In the genomic region with DNA sequence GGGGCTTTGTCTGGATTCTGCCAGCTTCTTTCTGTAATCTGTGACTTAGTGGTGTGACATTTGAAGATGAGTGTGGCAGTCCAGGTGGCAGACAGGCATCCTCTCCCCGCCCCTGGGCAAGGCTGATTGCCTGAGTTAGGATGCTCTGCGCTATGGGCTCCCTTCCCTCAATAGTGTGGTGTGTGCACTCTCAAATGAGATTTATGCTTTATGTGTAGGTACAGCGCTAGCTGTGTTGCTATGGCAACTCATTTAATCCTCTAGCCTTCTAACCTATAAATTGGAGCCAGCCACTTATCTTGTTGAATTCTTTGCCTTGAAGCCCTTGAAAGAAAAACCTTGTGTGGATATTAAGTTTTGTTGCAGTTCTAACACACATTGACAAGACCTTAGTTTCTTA, we compare ENCODE assay signal across 17 mouse cellular contexts. TPM values are rescaled to one million over a fixed set of nuclear protein-coding genes. Genes with fewer than 3 reads are reported as not detected.
A peak's percentile ranks its signal among the peaks of the same experiment; 100 is the strongest.
DNase-seq lines count a peak whose midpoint lies in the region; ATAC-seq and TF ChIP-seq lines count a peak whose summit lies in the region.
"Had no signal": no experiment of that assay in that cellular context is flagged by ENCODE, and none has a peak within 500 bp of the region (broad histone marks: within the 10 kb centered on the region; RNA-seq: fewer than 3 reads in every experiment).

No protein-coding gene starts in this region.

- H3K4me1 ChIP-seq in hindbrain, embryonic 15.5 days (replicated peaks), result peaks cover 48% of the 10 kb centered on the region
- no peaks in the 10 kb centered on the region for H3K4me1 ChIP-seq in hindbrain, embryonic 12.5 days
- H3K4me1 ChIP-seq in forebrain, embryonic 14.5 days (ENCODE audit: control insufficient read depth, insufficient read depth, low read length), result peaks cover 9% of the 10 kb centered on the region
- H3K4me1 ChIP-seq in midbrain, embryonic 16.5 days (ENCODE audit: control insufficient read depth, insufficient read depth, low read length), result peaks cover 18% of the 10 kb centered on the region
- no peaks in the 10 kb centered on the region for H3K4me1 ChIP-seq in stomach, postnatal 0 days (replicated peaks; ENCODE audit: control insufficient read depth, insufficient read depth)

- no peak overlapping the region for H3K4me2 ChIP-seq in hindbrain, embryonic 15.5 days
- H3K4me2 ChIP-seq in hindbrain, embryonic 12.5 days (replicated peaks), result no peak overlapping the region
- no peak overlapping the region for H3K4me2 ChIP-seq in forebrain, embryonic 14.5 days (ENCODE audit: low read length)
- no peak overlapping the region for H3K4me2 ChIP-seq in midbrain, embryonic 16.5 days (ENCODE audit: low read length)
- H3K4me2 ChIP-seq in stomach, postnatal 0 days (replicated peaks; ENCODE audit: low read depth), result no peak overlapping the region
- H3K4me2 ChIP-seq: embryonic facial prominence, embryonic 12.5 days had no signal

- DNase-seq in brain, adult 2 months (ENCODE audit: low read depth, low spot score), result peak; percentile 47
- DNase-seq in forebrain, embryonic 14.5 days (ENCODE audit: low spot score), result peak; percentile 50
- DNase-seq in stomach, postnatal 0 days (ENCODE audit: low spot score), result no peak
- no peak for DNase-seq in adrenal gland, adult 8-10 months
- DNase-seq: adrenal gland, postnatal 14 days; gastrocnemius, postnatal 36 days; lung, adult 18-20 months; thymus, postnatal 25 days had no signal

- TF ChIP-seq EP300 in stomach, postnatal 0 days (optimal IDR thresholded peaks at IDR 0.05), result no peak

- no peak for TF ChIP-seq CTCF in stomach, postnatal 0 days (IDR thresholded peaks at IDR 0.05; ENCODE audit: low read depth)

- no peaks in the 10 kb centered on the region for H3K9me3 ChIP-seq in hindbrain, embryonic 15.5 days
- no peaks in the 10 kb centered on the region for H3K9me3 ChIP-seq in hindbrain, embryonic 12.5 days (replicated peaks)
- no peaks in the 10 kb centered on the region for H3K9me3 ChIP-seq in forebrain, embryonic 14.5 days (replicated peaks; ENCODE audit: control insufficient read depth, low read length)
- no peaks in the 10 kb centered on the region for H3K9me3 ChIP-seq in midbrain, embryonic 16.5 days (replicated peaks; ENCODE audit: control insufficient read depth, low read length, poor library complexity, severe bottlenecking)
- H3K9me3 ChIP-seq in stomach, postnatal 0 days (ENCODE audit: control insufficient read depth, low read length), result no peaks in the 10 kb centered on the region
- H3K9me3 ChIP-seq: embryonic facial prominence, embryonic 12.5 days had no signal

- ATAC-seq in hindbrain, embryonic 15.5 days (ENCODE audit: low FRiP score, low read depth), result peak; percentile 76
- ATAC-seq in hindbrain, embryonic 12.5 days (ENCODE audit: low FRiP score), result no peak
- ATAC-seq in forebrain, embryonic 14.5 days, result peak; percentile 31; the same call in 1 of the 2 replicates
- ATAC-seq in midbrain, embryonic 16.5 days, result peak; percentile 87
- ATAC-seq in stomach, postnatal 0 days (ENCODE audit: low FRiP score, low TSS enrichment), result no peak

- no peaks in the 10 kb centered on the region for H3K27me3 ChIP-seq in hindbrain, embryonic 15.5 days
- no peaks in the 10 kb centered on the region for H3K27me3 ChIP-seq in hindbrain, embryonic 12.5 days
- H3K27me3 ChIP-seq in forebrain, embryonic 14.5 days (replicated peaks; ENCODE audit: control insufficient read depth, insufficient read depth, low read length), result no peaks in the 10 kb centered on the region
- no peaks in the 10 kb centered on the region for H3K27me3 ChIP-seq in midbrain, embryonic 16.5 days (ENCODE audit: control insufficient read depth, insufficient read depth, low read depth, low read length)
- H3K27me3 ChIP-seq in stomach, postnatal 0 days (ENCODE audit: control insufficient read depth, insufficient read depth, low read length), result no peaks in the 10 kb centered on the region
- H3K27me3 ChIP-seq: embryonic facial prominence, embryonic 12.5 days had no signal

- H3K27ac ChIP-seq in hindbrain, embryonic 15.5 days (replicated peaks), result peak overlapping the region; percentile 61
- H3K27ac ChIP-seq in hindbrain, embryonic 12.5 days, result no peak overlapping the region; the same call in 1 of the 2 replicates
- H3K27ac ChIP-seq in forebrain, embryonic 14.5 days (ENCODE audit: low read depth, low read length), result peak overlapping the region; percentile 40
- H3K27ac ChIP-seq in midbrain, embryonic 16.5 days (ENCODE audit: low read length), result peak overlapping the region; percentile 73
- no peak overlapping the region for H3K27ac ChIP-seq in stomach, postnatal 0 days (replicated peaks)
- H3K27ac ChIP-seq: embryonic facial prominence, embryonic 12.5 days had no signal

- peaks cover 64% of the 10 kb centered on the region for H3K36me3 ChIP-seq in hindbrain, embryonic 15.5 days
- H3K36me3 ChIP-seq in hindbrain, embryonic 12.5 days, result peaks cover 92% of the 10 kb centered on the region
- peaks cover 93% of the 10 kb centered on the region for H3K36me3 ChIP-seq in forebrain, embryonic 14.5 days (ENCODE audit: control insufficient read depth, insufficient read depth, low read length)
- H3K36me3 ChIP-seq in midbrain, embryonic 16.5 days (ENCODE audit: control insufficient read depth, insufficient read depth, low read length), result peaks cover 9% of the 10 kb centered on the region
- peaks cover 25% of the 10 kb centered on the region for H3K36me3 ChIP-seq in stomach, postnatal 0 days (ENCODE audit: control insufficient read depth, insufficient read depth, low read length)

- no peak overlapping the region for H3K4me3 ChIP-seq in hindbrain, embryonic 15.5 days
- H3K4me3 ChIP-seq in hindbrain, embryonic 12.5 days, result no peak overlapping the region
- H3K4me3 ChIP-seq in forebrain, embryonic 14.5 days (ENCODE audit: low read depth, low read length), result no peak overlapping the region
- H3K4me3 ChIP-seq in midbrain, embryonic 16.5 days (ENCODE audit: low read depth, low read length), result no peak overlapping the region
- no peak overlapping the region for H3K4me3 ChIP-seq in stomach, postnatal 0 days (ENCODE audit: low read depth, low read length)
- H3K4me3 ChIP-seq: embryonic facial prominence, embryonic 12.5 days had no signal

- 70% methylated on average over 3 of the region's 3 CpGs for WGBS in hindbrain, embryonic 15.5 days
- 84% methylated on average over 3 of the region's 3 CpGs for WGBS in hindbrain, embryonic 12.5 days
- WGBS in forebrain, embryonic 14.5 days, result 49% methylated on average over 3 of the region's 3 CpGs
- 44% methylated on average over 3 of the region's 3 CpGs for WGBS in midbrain, embryonic 16.5 days
- WGBS in stomach, postnatal 0 days, result 78% methylated on average over 3 of the region's 3 CpGs

- no peak overlapping the region for H3K9ac ChIP-seq in hindbrain, embryonic 15.5 days
- no peak overlapping the region for H3K9ac ChIP-seq in hindbrain, embryonic 12.5 days
- H3K9ac ChIP-seq in forebrain, embryonic 14.5 days (ENCODE audit: low read length), result no peak overlapping the region
- no peak overlapping the region for H3K9ac ChIP-seq in midbrain, embryonic 16.5 days (ENCODE audit: low read depth, low read length)
- no peak overlapping the region for H3K9ac ChIP-seq in stomach, postnatal 0 days (ENCODE audit: low read length)
- H3K9ac ChIP-seq: embryonic facial prominence, embryonic 12.5 days had no signal

RNA-seq across cellular contexts. Expression of a gene that starts 33.6 kb away (rescaled TPM):
- 1.2 and 1.3 TPM in 2 replicates for polyA plus RNA-seq in hindbrain, embryonic 15.5 days (2015; fragmentation: Nextera tagmentation; extraction: Ambion mirVana)
- polyA plus RNA-seq in hindbrain, embryonic 12.5 days (2016; fragmentation: Nextera tagmentation; extraction: Ambion mirVana), result 0.46 and 2.8 TPM in 2 replicates
- polyA plus RNA-seq in forebrain, embryonic 14.5 days (2014; fragmentation: Nextera tagmentation; extraction: Ambion mirVana), result 1.1 and 2.5 TPM in 2 replicates
- polyA plus RNA-seq in midbrain, embryonic 16.5 days (2015; fragmentation: Nextera tagmentation; extraction: Ambion mirVana), result 2.6 and 2.7 TPM in 2 replicates
- 0.49 and 0.51 TPM in 2 replicates for polyA plus RNA-seq in stomach, postnatal 0 days (2015; fragmentation: Nextera tagmentation; extraction: Ambion mirVana)
- not detected for total RNA-seq in adrenal gland, adult 8-10 months (2022)
- total RNA-seq: adrenal gland, postnatal 14 days; gastrocnemius, postnatal 36 days; layer of hippocampus, postnatal 14 days; left cerebral cortex, postnatal 25 days; liver, adult 2 months had no signal
- polyA plus RNA-seq: heart, postnatal 0 days; liver, adult 2 months; neural tube, embryonic 11.5 days had no signal

RNA-seq across cellular contexts. Expression of a gene that starts 34.4 kb away (rescaled TPM):
- 0.36 and 0.75 TPM in 2 replicates for polyA plus RNA-seq in hindbrain, embryonic 15.5 days (2015; fragmentation: Nextera tagmentation; extraction: Ambion mirVana)
- polyA plus RNA-seq in hindbrain, embryonic 12.5 days (2016; fragmentation: Nextera tagmentation; extraction: Ambion mirVana), result 0.62 and 0.68 TPM in 2 replicates
- 0.13 and 0.37 TPM in 2 replicates for polyA plus RNA-seq in forebrain, embryonic 14.5 days (2014; fragmentation: Nextera tagmentation; extraction: Ambion mirVana)
- 0.54 and 0.63 TPM in 2 replicates for polyA plus RNA-seq in midbrain, embryonic 16.5 days (2015; fragmentation: Nextera tagmentation; extraction: Ambion mirVana)
- 0.17 and 0.22 TPM in 2 replicates for polyA plus RNA-seq in stomach, postnatal 0 days (2015; fragmentation: Nextera tagmentation; extraction: Ambion mirVana)
- under 1 TPM; 0.17 to 0.89 (median 0.31) TPM for total RNA-seq in adrenal gland, adult 8-10 months (2022)
- total RNA-seq: adrenal gland, postnatal 14 days had no signal

RNA-seq across cellular contexts. Expression of a gene that starts 34.9 kb away (rescaled TPM):
- 222 and 223 TPM in 2 replicates for polyA plus RNA-seq in hindbrain, embryonic 15.5 days (2015; fragmentation: Nextera tagmentation; extraction: Ambion mirVana)
- 224 and 239 TPM in 2 replicates for polyA plus RNA-seq in hindbrain, embryonic 12.5 days (2016; fragmentation: Nextera tagmentation; extraction: Ambion mirVana)
- polyA plus RNA-seq in forebrain, embryonic 14.5 days (2014; fragmentation: Nextera tagmentation; extraction: Ambion mirVana), result 163 and 183 TPM in 2 replicates
- polyA plus RNA-seq in midbrain, embryonic 16.5 days (2015; fragmentation: Nextera tagmentation; extraction: Ambion mirVana), result 207 and 225 TPM in 2 replicates
- polyA plus RNA-seq in stomach, postnatal 0 days (2015; fragmentation: Nextera tagmentation; extraction: Ambion mirVana), result 178 and 192 TPM in 2 replicates
- 100 to 1,000 TPM; 315 to 330 (median 326) TPM for total RNA-seq in adrenal gland, adult 8-10 months (2022)

RNA-seq across cellular contexts. Expression of a gene that starts 53.7 kb away (rescaled TPM):
- polyA plus RNA-seq in hindbrain, embryonic 15.5 days (2015; fragmentation: Nextera tagmentation; extraction: Ambion mirVana), result 102 and 114 TPM in 2 replicates
- 72.4 and 73.9 TPM in 2 replicates for polyA plus RNA-seq in hindbrain, embryonic 12.5 days (2016; fragmentation: Nextera tagmentation; extraction: Ambion mirVana)
- polyA plus RNA-seq in forebrain, embryonic 14.5 days (2014; fragmentation: Nextera tagmentation; extraction: Ambion mirVana), result 72.7 and 78.5 TPM in 2 replicates
- 94.6 and 111 TPM in 2 replicates for polyA plus RNA-seq in midbrain, embryonic 16.5 days (2015; fragmentation: Nextera tagmentation; extraction: Ambion mirVana)
- 68.8 and 68.9 TPM in 2 replicates for polyA plus RNA-seq in stomach, postnatal 0 days (2015; fragmentation: Nextera tagmentation; extraction: Ambion mirVana)
- 10 to 100 TPM; 36.3 to 40.3 (median 36.5) TPM for total RNA-seq in adrenal gland, adult 8-10 months (2022)

Comparison
In these comparisons a context has a peak if more than half of its experiments do, and no peak if none do; other contexts are left out.
1. ATAC-seq: peak in hindbrain, embryonic 15.5 days (single experiment), forebrain, embryonic 14.5 days (single experiment) and midbrain, embryonic 16.5 days (single experiment); none in hindbrain, embryonic 12.5 days (single experiment) and stomach, postnatal 0 days (single experiment).
2. H3K27ac ChIP-seq: peak in hindbrain, embryonic 15.5 days (single experiment), forebrain, embryonic 14.5 days (single experiment) and midbrain, embryonic 16.5 days (single experiment); none in hindbrain, embryonic 12.5 days (single experiment) and stomach, postnatal 0 days (single experiment).
3. DNase-seq: peak in brain, adult 2 months (single experiment) and forebrain, embryonic 14.5 days (single experiment); none in stomach, postnatal 0 days (single experiment) and adrenal gland, adult 8-10 months (single experiment).